Mouse (Mus musculus): ENCODE measurements around the gene Sirpa. TPM values are rescaled to one million over a fixed set of nuclear protein-coding genes. Genes with fewer than 3 reads are reported as not detected.

Sirpa gene
- total and polyA plus RNA-seq, 3 experiments, result not detected

- DNase-seq (ENCODE audit: low read depth, low spot score), result no peak
- Histone ChIP-seq H3K36me3 (ENCODE audit: control insufficient read depth in 1 of 2, insufficient read depth in 2 of 2, low read length in 2 of 2) (no peaks in the 10 kb centered on the region), H3K79me2 (ENCODE audit: control insufficient read depth, insufficient read depth, low read length, poor library complexity) (no peaks in the 10 kb centered on the region), H3K9ac (ENCODE audit: control insufficient read depth, low read depth, low read length, poor library complexity, severe bottlenecking) (no peak overlapping the region), H3K27me3 (ENCODE audit: control insufficient read depth in 1 of 2, insufficient read depth in 2 of 2, low read length in 2 of 2) (no peaks in the 10 kb centered on the region; a peak in 1 of 4 replicates), H3K27ac (ENCODE audit: control insufficient read depth, low read depth, low read length) (no peak overlapping the region), H3K9me3 (replicated peaks; ENCODE audit: insufficient read depth, low read length) (no peaks in the 10 kb centered on the region), H3K4me3 (ENCODE audit: control insufficient read depth in 1 of 2, insufficient read depth in 1 of 2, low read depth in 2 of 2, low read length in 2 of 2) (no peak overlapping the region), H3K4me1 (ENCODE audit: control insufficient read depth in 1 of 2, insufficient read depth in 2 of 2, low read length in 2 of 2) (no peaks in the 10 kb centered on the region)
- TF ChIP-seq RCOR1 (IDR thresholded peaks at IDR 0.05; ENCODE audit: low read depth, low read length), result no peak
- TF ChIP-seq MXI1 (IDR thresholded peaks at IDR 0.05; ENCODE audit: low read depth, low read length), result no peak
- TF ChIP-seq SIN3A (IDR thresholded peaks at IDR 0.05; ENCODE audit: low read length), result no peak
- no peak for TF ChIP-seq ELF1 (IDR thresholded peaks at IDR 0.05; ENCODE audit: low read depth, low read length)
- TF ChIP-seq NELFE (IDR thresholded peaks at IDR 0.05; ENCODE audit: low read depth, low read length), result no peak
- TF ChIP-seq SMC3 (IDR thresholded peaks at IDR 0.05; ENCODE audit: low read depth, low read length), result no peak
- no peak for TF ChIP-seq ZMIZ1 (IDR thresholded peaks at IDR 0.05; ENCODE audit: low read depth, low read length)
- peak; percentile 18; the same call in 1 of the 2 replicates for TF ChIP-seq USF1 (IDR thresholded peaks at IDR 0.05; ENCODE audit: low read depth, low read length)
Measured at GRCm38 (mm10) chr2:129604032-129604431, 11.4 kb downstream of the Sirpa start.

DNA sequence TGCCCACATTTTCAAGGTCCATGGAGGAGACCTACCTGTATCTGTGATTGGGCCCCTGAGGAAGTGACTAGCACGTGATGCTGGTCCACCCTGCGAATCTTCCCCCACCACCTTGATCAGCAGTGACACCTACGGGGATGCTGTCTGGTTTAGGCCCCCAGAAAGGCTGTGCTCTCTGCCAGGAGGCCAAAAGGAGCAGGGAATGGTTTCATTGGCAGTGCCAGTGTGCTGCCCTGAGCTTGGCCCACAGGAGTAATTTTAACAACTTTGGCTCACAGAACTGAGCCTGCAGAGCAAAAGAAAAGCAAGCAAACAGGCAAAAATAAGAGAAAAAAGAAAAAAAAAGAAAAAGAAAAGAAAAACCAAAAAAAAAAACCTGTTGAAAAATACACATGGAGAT lies 13.2 kb downstream of the Sirpa start:
- Histone ChIP-seq H3K27ac (ENCODE audit: control insufficient read depth, low read depth, low read length) (no peak overlapping the region), H3K9ac (ENCODE audit: control insufficient read depth, low read depth, low read length, poor library complexity, severe bottlenecking) (no peak overlapping the region), H3K9me3 (replicated peaks; ENCODE audit: insufficient read depth, low read length) (no peaks in the 10 kb centered on the region), H3K36me3 (ENCODE audit: control insufficient read depth in 1 of 2, insufficient read depth in 2 of 2, low read length in 2 of 2) (no peaks in the 10 kb centered on the region), H3K4me3 (ENCODE audit: control insufficient read depth in 1 of 2, insufficient read depth in 1 of 2, low read depth in 2 of 2, low read length in 2 of 2) (no peak overlapping the region), H3K27me3 (ENCODE audit: control insufficient read depth in 1 of 2, insufficient read depth in 2 of 2, low read length in 2 of 2) (no peaks in the 10 kb centered on the region; a peak in 1 of 4 replicates), H3K4me1 (ENCODE audit: control insufficient read depth in 1 of 2, insufficient read depth in 2 of 2, low read length in 2 of 2) (no peaks in the 10 kb centered on the region), H3K79me2 (ENCODE audit: control insufficient read depth, insufficient read depth, low read length, poor library complexity) (no peaks in the 10 kb centered on the region)
- DNase-seq (ENCODE audit: low read depth, low spot score), result no peak
- TF ChIP-seq MAZ (IDR thresholded peaks at IDR 0.05; ENCODE audit: low read depth, low read length), result no peak
- TF ChIP-seq MYC (IDR thresholded peaks at IDR 0.05; ENCODE audit: low read depth, low read length), result no peak
- TF ChIP-seq POLR2AphosphoS2 (IDR thresholded peaks at IDR 0.05; ENCODE audit: low read length), result no peak
- TF ChIP-seq POLR2A (IDR thresholded peaks at IDR 0.05; ENCODE audit: control insufficient read depth in 1 of 2, insufficient read depth in 1 of 2, low read depth in 1 of 2, low read length in 2 of 2, poor library complexity in 1 of 2), result no peak
- no peak for TF ChIP-seq USF1 (IDR thresholded peaks at IDR 0.05; ENCODE audit: low read depth, low read length)
- TF ChIP-seq RAD21 (IDR thresholded peaks at IDR 0.05; ENCODE audit: low read depth, low read length), result no peak
- no peak for TF ChIP-seq CHD2 (IDR thresholded peaks at IDR 0.05; ENCODE audit: low read length)

GRCm38 (mm10) chr2:129606269-129606668 lies 13.6 kb downstream of the Sirpa start:
- Histone ChIP-seq H3K9ac (ENCODE audit: control insufficient read depth, low read depth, low read length, poor library complexity, severe bottlenecking) (no peak overlapping the region), H3K36me3 (ENCODE audit: control insufficient read depth in 1 of 2, insufficient read depth in 2 of 2, low read length in 2 of 2) (no peaks in the 10 kb centered on the region), H3K4me3 (ENCODE audit: control insufficient read depth in 1 of 2, insufficient read depth in 1 of 2, low read depth in 2 of 2, low read length in 2 of 2) (no peak overlapping the region), H3K9me3 (replicated peaks; ENCODE audit: insufficient read depth, low read length) (no peaks in the 10 kb centered on the region), H3K27me3 (ENCODE audit: control insufficient read depth in 1 of 2, insufficient read depth in 2 of 2, low read length in 2 of 2) (no peaks in the 10 kb centered on the region; a peak in 1 of 4 replicates), H3K79me2 (ENCODE audit: control insufficient read depth, insufficient read depth, low read length, poor library complexity) (no peaks in the 10 kb centered on the region), H3K27ac (ENCODE audit: control insufficient read depth, low read depth, low read length) (no peak overlapping the region), H3K4me1 (ENCODE audit: control insufficient read depth in 1 of 2, insufficient read depth in 2 of 2, low read length in 2 of 2) (no peaks in the 10 kb centered on the region)
- TF ChIP-seq ELF1 (IDR thresholded peaks at IDR 0.05; ENCODE audit: low read depth, low read length) (no peak), GATA1 (IDR thresholded peaks at IDR 0.05; ENCODE audit: low read depth, low read length) (no peak), RCOR1 (IDR thresholded peaks at IDR 0.05; ENCODE audit: low read depth, low read length) (no peak), TCF12 (IDR thresholded peaks at IDR 0.05; ENCODE audit: low read depth, low read length) (no peak), POLR2AphosphoS5 (IDR thresholded peaks at IDR 0.05; ENCODE audit: borderline replicate concordance, low read depth, low read length) (no peak), RAD21 (IDR thresholded peaks at IDR 0.05; ENCODE audit: low read depth, low read length) (no peak), USF1 (IDR thresholded peaks at IDR 0.05; ENCODE audit: low read depth, low read length) (no peak), E2F4 (IDR thresholded peaks at IDR 0.05; ENCODE audit: borderline replicate concordance, low read depth, low read length) (no peak), CTCF (IDR thresholded peaks at IDR 0.05 in 2 of 3, conservative IDR thresholded peaks at IDR 0.05 in 1 of 3; ENCODE audit: control insufficient read depth in 1 of 3, insufficient read depth in 1 of 3, low read depth in 2 of 3, low read length in 3 of 3, poor library complexity in 1 of 3, severe bottlenecking in 1 of 3) (no peak), MAX (IDR thresholded peaks at IDR 0.05; ENCODE audit: low read length) (no peak), HCFC1 (IDR thresholded peaks at IDR 0.05; ENCODE audit: low read depth, low read length) (no peak), MEF2A (IDR thresholded peaks at IDR 0.05; ENCODE audit: extremely low read depth, insufficient replicate concordance, low read depth, low read length, poor library complexity, severe bottlenecking) (no peak), MXI1 (IDR thresholded peaks at IDR 0.05; ENCODE audit: low read depth, low read length) (no peak), NELFE (IDR thresholded peaks at IDR 0.05; ENCODE audit: low read depth, low read length) (no peak), ZC3H11A (IDR thresholded peaks at IDR 0.05; ENCODE audit: low read depth, low read length) (no peak)
- no peak for DNase-seq (ENCODE audit: low read depth, low spot score)
